Mouse (Mus musculus): ENCODE data around the gene Fam71a.
A peak's percentile ranks its signal among the peaks of the same experiment; 100 is the strongest.
"Not testable (repeated sequence)": the region's sequence is repeated elsewhere in the genome, so short reads cannot be mapped to it uniquely, and the experiment has no call there.

Gene Fam71a

GRCm38 (mm10) chr1:191181469-191182259 lies 17.0 kb upstream of the Fam71a start:
- DNase-seq (ENCODE audit: low spot score): no peak

GRCm38 (mm10) chr1:191180397-191180796 lies 15.8 kb upstream of the Fam71a start:
- DNase-seq (ENCODE audit: low spot score): no peak

- no peak for DNase-seq (ENCODE audit: low spot score)
These were observed 15.2 kb upstream of the Fam71a start for GRCm38 (mm10) chr1:191179846-191180245.

- DNase-seq (ENCODE audit: low spot score): no peak
These were observed 14.0 kb upstream of the Fam71a start for GRCm38 (mm10) chr1:191178511-191179188.

GRCm38 (mm10) chr1:191176887-191177286 lies 12.3 kb upstream of the Fam71a start:
- DNase-seq (ENCODE audit: low spot score): no peak

- DNase-seq (ENCODE audit: low spot score): no peak
These were observed 7.9 kb upstream of the Fam71a start for GRCm38 (mm10) chr1:191172487-191172886.

GRCm38 (mm10) chr1:191170444-191170843 lies 5.8 kb upstream of the Fam71a start:
- DNase-seq (ENCODE audit: low spot score): no peak

- no peak for DNase-seq (ENCODE audit: low spot score)
These were observed 1.6 kb upstream of the Fam71a start for GRCm38 (mm10) chr1:191166189-191166588.

GRCm38 (mm10) chr1:191154314-191154713 lies 10.3 kb downstream of the Fam71a start:
- DNase-seq (ENCODE audit: low spot score): no peak

GRCm38 (mm10) chr1:191153052-191153451 lies 11.6 kb downstream of the Fam71a start:
- peak; percentile 17 for DNase-seq (ENCODE audit: low spot score)

- no peak for DNase-seq (ENCODE audit: low spot score)
These were observed 13.6 kb downstream of the Fam71a start for GRCm38 (mm10) chr1:191150924-191151605.

GRCm38 (mm10) chr1:191149489-191149888 lies 15.1 kb downstream of the Fam71a start:
- DNase-seq (ENCODE audit: low spot score): not testable (repeated sequence)

- no peak for DNase-seq (ENCODE audit: low spot score)
These were observed 23.6 kb downstream of the Fam71a start for GRCm38 (mm10) chr1:191140983-191141382.

- no peak for DNase-seq (ENCODE audit: low spot score)
These were observed 25.6 kb downstream of the Fam71a start for GRCm38 (mm10) chr1:191138874-191139495.

GRCm38 (mm10) chr1:191138436-191138835 lies 26.2 kb downstream of the Fam71a start:
- DNase-seq (ENCODE audit: low spot score): no peak

- no peak for DNase-seq (ENCODE audit: low spot score)
These were observed 29.2 kb downstream of the Fam71a start for GRCm38 (mm10) chr1:191135406-191135805.

- no peak for DNase-seq (ENCODE audit: low spot score)
These were observed 31.7 kb downstream of the Fam71a start for GRCm38 (mm10) chr1:191132934-191133333.

- DNase-seq (ENCODE audit: low spot score): no peak
These were observed 32.4 kb downstream of the Fam71a start for GRCm38 (mm10) chr1:191132240-191132639.

GRCm38 (mm10) chr1:191131692-191132091 lies 32.9 kb downstream of the Fam71a start:
- DNase-seq (ENCODE audit: low spot score): no peak

- DNase-seq (ENCODE audit: low spot score): peak; percentile 56
These were observed 38.6 kb downstream of the Fam71a start for GRCm38 (mm10) chr1:191125811-191126638.

GRCm38 (mm10) chr1:191124288-191124687 lies 40.3 kb downstream of the Fam71a start:
- no peak for DNase-seq (ENCODE audit: low spot score)
